Mouse (Mus musculus) intestine, embryonic 16.5 days (tissue): ENCODE data around the gene Dlat. TPM values are rescaled to one million over a fixed set of nuclear protein-coding genes. Genes with fewer than 3 reads are reported as not detected.
"Not testable (repeated sequence)": the region's sequence is repeated elsewhere in the genome, so short reads cannot be mapped to it uniquely, and the experiment has no call there.

ENCODE experiments used
- ATAC-seq: fragments of 200-750 bp; cut with Nextera tagmentation; 2 replicates; pipeline ENCODE4 v1.8.0; 2017; ENCODE audit warnings: moderate TSS enrichment, moderate library complexity
- H3K27ac ChIP-seq: fragments of 300-500 bp; sonication (generic); 2 replicates; pipeline ENCODE4 v1.5.1; 2014; ENCODE audit warnings: mild to moderate bottlenecking, low read length
- H3K27me3 ChIP-seq: fragments of 300-500 bp; sonication (generic); replicated peaks from 2 replicates; pipeline ENCODE4 v1.6.1; 2014; ENCODE audit warnings: low read length, control low read depth, mixed read lengths; ENCODE audit not compliant: control insufficient read depth, insufficient read depth
- H3K36me3 ChIP-seq: fragments of 300-500 bp; sonication (generic); 2 replicates; pipeline ENCODE4 v1.6.1; 2014; ENCODE audit warnings: low read length, control low read depth; ENCODE audit not compliant: control insufficient read depth, insufficient read depth
- H3K4me1 ChIP-seq: fragments of 300-500 bp; sonication (generic); 2 replicates; pipeline ENCODE4 v1.6.1; 2014; ENCODE audit warnings: low read length, control low read depth, mixed read lengths; ENCODE audit not compliant: control insufficient read depth, insufficient read depth
- H3K4me2 ChIP-seq: fragments of 300-500 bp; sonication (generic); 2 replicates; pipeline ENCODE4 v1.6.1; 2014; ENCODE audit warnings: low read depth, low read length, control low read depth
- H3K4me3 ChIP-seq: fragments of 300-500 bp; sonication (generic); 2 replicates; pipeline ENCODE4 v1.5.1; 2014; ENCODE audit warnings: mild to moderate bottlenecking, low read length
- H3K9ac ChIP-seq: fragments of 300-500 bp; sonication (generic); 2 replicates; pipeline ENCODE4 v1.6.1; 2014; ENCODE audit warnings: low read depth, low read length
- H3K9me3 ChIP-seq: fragments of 300-500 bp; sonication (generic); 2 replicates; pipeline ENCODE4 v1.6.1; 2016; ENCODE audit warnings: low read length, control low read depth; ENCODE audit not compliant: control insufficient read depth
- WGBS: fragments of 180-500 bp; shearing (Covaris S2); extraction: QIAGEN DNeasy Blood & Tissue Kit; methylation state at CpG from one replicate; pipeline ENCODE4 v1.1.7; 2014; 5-methylcytosine and 5-hydroxymethylcytosine counted together
- polyA plus RNA-seq: library from polyadenylated mRNA; unstranded; fragments of >200 nt; fragmentation: Nextera tagmentation; extraction: Ambion mirVana; gene quantifications from 2 replicates; pipeline ENCODE4 v1.2.1, GENCODE M21; 2015

The Dlat gene
- polyA plus RNA-seq, 1 experiment from 2014 or later: 61.0 TPM

- Histone ChIP-seq H3K4me1 (no peaks in the 10 kb centered on the region), H3K4me2 (no peak overlapping the region), H3K9ac (no peak overlapping the region), H3K9me3 (no peaks in the 10 kb centered on the region), H3K27me3 (no peaks in the 10 kb centered on the region), H3K4me3 (no peak overlapping the region), H3K36me3 (peaks cover 3% of the 10 kb centered on the region; the same call in 1 of the 2 replicates), H3K27ac (no peak overlapping the region)
- 85% methylated on average over 6 of the region's 6 CpGs for WGBS
- peak; percentile 42; the same call in 1 of the 2 replicates for ATAC-seq
Measured at GRCm38 (mm10) chr9:50632016-50632688, 27.4 kb downstream of the Dlat start.

GRCm38 (mm10) chr9:50630903-50631302, 28.7 kb downstream of the Dlat start:
- H3K4me2 ChIP-seq, H3K4me3 ChIP-seq, ATAC-seq, H3K36me3 ChIP-seq, H3K4me1 ChIP-seq, H3K27me3 ChIP-seq, H3K27ac ChIP-seq, H3K9me3 ChIP-seq, H3K9ac ChIP-seq: not testable (repeated sequence)
- 87% methylated on average over 6 of the region's 8 CpGs for WGBS

- ATAC-seq: no peak
- Histone ChIP-seq H3K4me1 (peaks cover 7% of the 10 kb centered on the region), H3K9ac (no peak overlapping the region), H3K27ac (no peak overlapping the region), H3K4me2 (peak overlapping the region; percentile 14; the same call in 1 of the 2 replicates), H3K36me3 (peaks cover 3% of the 10 kb centered on the region; the same call in 1 of the 2 replicates), H3K9me3 (no peaks in the 10 kb centered on the region), H3K27me3 (no peaks in the 10 kb centered on the region), H3K4me3 (no peak overlapping the region)
- 55% methylated on average over 9 of the region's 9 CpGs for WGBS
Measured at GRCm38 (mm10) chr9:50617794-50618330, 41.7 kb downstream of the Dlat start.

GRCm38 (mm10) chr9:50616766-50617603, 42.6 kb downstream of the Dlat start, which contains the start of the genes Pih1d2 and Nkapd1:
Gene Pih1d2 (plus strand): TSS chr9:50617321.
Gene Nkapd1 (minus strand): TSS chr9:50617464.
- Histone ChIP-seq H3K9ac (peak within 1 kb of the TSS; percentile 95), H3K4me3 (peak within 1 kb of the TSS; percentile 98), H3K27ac (peak within 1 kb of the TSS; percentile 98), H3K9me3 (no peaks in the 10 kb centered on the region), H3K36me3 (peaks cover 3% of the 10 kb centered on the region; the same call in 1 of the 2 replicates), H3K4me1 (peaks cover 7% of the 10 kb centered on the region), H3K4me2 (peak within 1 kb of the TSS; percentile 65), H3K27me3 (no peaks in the 10 kb centered on the region)
- under 1% methylated on average over 80 of the region's 81 CpGs for WGBS
- peak; percentile 95 for ATAC-seq

GRCm38 (mm10) chr9:50616161-50616560, 43.4 kb downstream of the Dlat start:
- 37% methylated on average over 11 of the region's 11 CpGs for WGBS
- H3K27ac ChIP-seq: no peak overlapping the region

GRCm38 (mm10) chr9:50612115-50612514, 47.5 kb downstream of the Dlat start:
- ATAC-seq: no peak
- Histone ChIP-seq H3K27ac (no peak overlapping the region), H3K27me3 (no peaks in the 10 kb centered on the region), H3K4me3 (no peak overlapping the region), H3K4me2 (no peak overlapping the region), H3K36me3 (peaks cover 7% of the 10 kb centered on the region; the same call in 1 of the 2 replicates), H3K4me1 (peaks cover 7% of the 10 kb centered on the region), H3K9ac (no peak overlapping the region), H3K9me3 (no peaks in the 10 kb centered on the region)
- 90% methylated on average over 4 of the region's 4 CpGs for WGBS

More at GRCm38 (mm10) chr9:50616161-50616560, 43.4 kb downstream of the Dlat start:
- H3K4me1 ChIP-seq: peaks cover 7% of the 10 kb centered on the region
- peak overlapping the region; percentile 65 for H3K4me2 ChIP-seq
- H3K9me3 ChIP-seq: no peaks in the 10 kb centered on the region
- H3K9ac ChIP-seq: peak overlapping the region; percentile 95
- peak overlapping the region; percentile 98 for H3K4me3 ChIP-seq
- no peaks in the 10 kb centered on the region for H3K27me3 ChIP-seq
- H3K36me3 ChIP-seq: peaks cover 3% of the 10 kb centered on the region; the same call in 1 of the 2 replicates
- no peak for ATAC-seq

GRCm38 (mm10) chr9:50604338-50604737, 55.2 kb downstream of the Dlat start:
- ATAC-seq: no peak
- WGBS: 2% methylated on average over 6 of the region's 6 CpGs
- peak overlapping the region; percentile 84 for H3K9ac ChIP-seq
- H3K27ac ChIP-seq: peak overlapping the region; percentile 92
- H3K4me2 ChIP-seq: peak overlapping the region; percentile 62
- no peaks in the 10 kb centered on the region for H3K36me3 ChIP-seq
- H3K4me1 ChIP-seq: peaks cover 23% of the 10 kb centered on the region
- no peaks in the 10 kb centered on the region for H3K9me3 ChIP-seq
- H3K27me3 ChIP-seq: no peaks in the 10 kb centered on the region
- peak overlapping the region; percentile 73 for H3K4me3 ChIP-seq

- no peaks in the 10 kb centered on the region for H3K27me3 ChIP-seq
- ATAC-seq: peak; percentile 81
- 0% methylated on average over 24 of the region's 24 CpGs for WGBS
- 0 out of 2 replicates have a peak, but pooled peaks cover 2% of the 10 kb centered on the region for H3K36me3 ChIP-seq
- H3K4me3 ChIP-seq: peak overlapping the region; percentile 73
- H3K9ac ChIP-seq: peak overlapping the region; percentile 84
- peaks cover 23% of the 10 kb centered on the region for H3K4me1 ChIP-seq
- peak overlapping the region; percentile 62 for H3K4me2 ChIP-seq
- no peaks in the 10 kb centered on the region for H3K9me3 ChIP-seq
- peak overlapping the region; percentile 92 for H3K27ac ChIP-seq
Measured at GRCm38 (mm10) chr9:50603998-50604324, 55.6 kb downstream of the Dlat start.
